Mouse (Mus musculus) cerebellum, adult 18-20 months (tissue): ENCODE data around the gene Stac3.

Experiments
- DNase-seq, 2 experiments: peaks; one replicate each; pipeline ENCODE4 v3.0.0; 2021

The Stac3 gene

DNA sequence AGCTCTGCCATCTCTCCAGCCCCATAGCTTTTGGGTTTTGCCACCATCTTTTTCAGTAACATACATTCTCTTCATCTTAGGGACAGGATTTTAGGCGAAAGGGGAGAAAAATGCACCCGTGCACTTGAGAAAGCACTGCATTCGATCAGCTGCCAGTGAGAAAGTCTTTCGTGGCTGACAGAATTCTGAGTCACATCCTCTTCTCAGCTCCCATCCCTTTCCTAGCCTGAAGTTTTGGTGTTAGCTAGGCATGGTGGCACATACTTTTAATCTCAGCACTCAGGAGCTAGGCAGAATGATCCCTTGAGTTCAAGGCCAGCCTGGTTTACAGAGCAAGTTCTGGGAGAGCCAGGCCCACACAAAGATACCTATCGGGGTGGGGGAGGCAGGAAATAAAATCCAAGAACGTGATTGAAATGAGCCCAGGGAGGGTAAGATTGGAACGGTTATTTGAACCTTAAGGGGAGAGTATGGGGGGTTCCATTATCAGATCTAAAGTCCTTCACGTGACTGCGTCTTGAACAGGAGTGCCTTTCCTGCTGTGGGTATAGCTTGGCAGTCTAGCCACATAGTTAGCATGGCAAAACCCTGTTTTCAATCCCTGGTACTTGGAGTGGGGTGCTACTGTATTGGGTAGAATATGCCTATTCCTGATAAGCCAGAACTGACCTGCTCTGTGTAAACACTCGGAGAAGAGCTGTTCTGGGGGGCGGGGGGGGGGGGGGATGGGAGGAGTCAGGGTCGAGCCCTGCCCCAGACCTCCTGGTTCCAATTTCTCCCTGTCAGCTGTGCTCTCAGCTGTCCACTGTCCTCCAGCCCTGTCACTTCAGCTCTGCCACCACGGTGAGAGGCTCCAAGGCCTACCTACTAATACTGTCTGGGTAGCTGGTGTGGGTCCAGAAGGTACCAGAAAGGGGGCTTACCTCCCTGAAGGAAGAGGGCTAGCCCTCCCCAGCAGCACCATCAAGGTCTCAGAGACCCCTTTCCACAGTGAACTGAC is at the start of gene Stac3:
Gene Stac3, plus strand, starts transcription at position 793 of the 1,000 bp plus-strand sequence.
- DNase-seq = no peak

- DNase-seq = no peak
These were observed 47.8 kb upstream of the Stac3 start for GRCm38 (mm10) chr10:127453701-127454100.

DNA sequence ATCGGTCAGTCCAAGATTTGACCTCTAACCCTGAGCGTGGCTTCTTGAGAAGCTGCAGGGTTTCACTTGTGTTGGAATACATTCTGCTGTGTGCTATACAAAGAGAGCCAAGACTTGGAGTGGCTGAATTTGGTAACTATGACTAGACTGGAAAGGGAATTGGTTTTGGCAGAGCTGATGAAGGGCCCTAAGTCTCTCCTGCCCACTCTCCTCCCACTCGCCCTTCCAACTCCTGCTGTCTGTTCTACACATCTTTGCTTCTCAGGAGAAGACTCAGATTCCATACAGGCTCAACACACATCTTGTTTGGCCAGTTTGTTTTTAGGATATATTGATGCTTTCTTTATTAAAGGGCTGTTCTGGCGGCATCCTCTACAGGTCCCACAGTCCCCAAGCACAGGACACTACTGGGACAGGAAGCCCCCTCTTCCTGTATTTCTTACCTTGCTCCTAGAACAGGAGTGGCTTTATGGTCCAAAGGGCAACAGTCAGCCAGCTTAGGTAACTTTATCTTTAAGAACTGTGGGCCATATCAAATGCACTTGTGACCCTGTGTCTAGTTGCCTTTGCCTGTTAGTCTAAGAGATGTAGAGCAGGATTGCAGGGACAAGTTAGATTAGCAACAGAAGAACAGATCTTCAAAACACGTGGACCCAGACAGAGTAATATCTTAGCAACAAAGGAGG is 38.9 kb upstream of the Stac3 start:
- no peak for DNase-seq

- no peak for DNase-seq
These were observed 30.1 kb upstream of the Stac3 start for GRCm38 (mm10) chr10:127471281-127471988.

DNA sequence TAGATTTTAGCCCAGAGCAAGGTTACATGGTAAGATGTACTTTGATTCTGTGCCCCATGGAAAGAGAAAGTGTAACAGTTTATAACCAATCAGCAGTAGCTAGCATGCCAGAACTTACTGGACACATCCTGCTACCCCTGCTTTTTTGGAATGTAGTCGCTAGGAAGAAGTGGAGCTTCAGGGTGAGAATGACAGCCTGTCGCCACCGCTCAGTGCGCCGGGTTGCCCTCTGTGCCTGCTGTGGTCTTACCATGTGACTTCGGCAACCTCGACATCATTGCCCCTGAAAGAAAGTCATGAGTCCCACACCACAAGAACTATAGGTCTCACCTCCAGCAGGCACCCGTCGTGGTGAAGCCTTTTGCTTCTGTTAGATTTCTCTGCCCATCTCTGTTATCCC is 28.8 kb upstream of the Stac3 start:
- no peak for DNase-seq

DNA sequence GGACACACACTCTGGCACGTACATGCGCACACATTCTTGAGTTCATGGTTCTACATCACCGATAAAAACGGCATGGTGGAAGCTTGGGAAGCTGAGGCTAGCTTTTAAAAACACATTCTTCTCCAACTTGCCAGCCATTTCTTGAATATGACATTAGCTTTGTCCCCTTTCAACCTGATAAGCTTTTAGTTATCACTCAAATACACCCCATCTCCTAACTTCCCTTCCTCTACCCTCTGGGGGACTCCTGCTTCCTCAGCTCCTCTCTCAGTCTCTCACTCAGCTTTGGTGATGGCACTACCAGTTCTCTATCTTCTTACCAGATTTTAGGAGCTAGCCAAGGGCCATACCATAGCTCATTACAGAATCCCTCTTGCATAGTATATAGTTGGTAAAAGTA is 26.3 kb upstream of the Stac3 start:
- no peak for DNase-seq

GRCm38 (mm10) chr10:127476541-127476940 is 24.9 kb upstream of the Stac3 start:
- no peak for DNase-seq

DNA sequence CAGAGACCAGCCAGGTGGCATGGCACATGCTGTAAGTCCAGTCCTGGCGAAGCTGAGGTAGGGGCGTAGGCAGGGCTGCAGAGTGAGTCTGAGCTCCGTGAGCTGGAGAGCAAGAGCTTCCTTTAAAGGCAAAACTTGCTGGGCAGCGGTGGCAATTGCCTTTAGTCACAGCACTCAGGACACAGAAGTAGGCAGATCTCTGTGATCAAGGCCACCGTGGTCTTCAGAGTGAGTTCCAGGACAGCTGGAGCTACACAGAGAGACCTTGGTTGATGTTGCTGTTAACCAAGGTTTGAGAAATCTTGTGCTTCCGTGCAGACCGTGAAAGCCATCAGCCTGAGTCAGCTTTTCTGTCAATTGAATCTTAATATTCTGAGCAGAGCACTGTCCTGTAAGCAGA is 24.2 kb upstream of the Stac3 start:
- no peak for DNase-seq

GRCm38 (mm10) chr10:127479131-127479530 is 22.4 kb upstream of the Stac3 start:
- DNase-seq = peak; percentile 63 to 73

- DNase-seq = no peak
These were observed 20.4 kb upstream of the Stac3 start for GRCm38 (mm10) chr10:127480833-127481813.

DNA sequence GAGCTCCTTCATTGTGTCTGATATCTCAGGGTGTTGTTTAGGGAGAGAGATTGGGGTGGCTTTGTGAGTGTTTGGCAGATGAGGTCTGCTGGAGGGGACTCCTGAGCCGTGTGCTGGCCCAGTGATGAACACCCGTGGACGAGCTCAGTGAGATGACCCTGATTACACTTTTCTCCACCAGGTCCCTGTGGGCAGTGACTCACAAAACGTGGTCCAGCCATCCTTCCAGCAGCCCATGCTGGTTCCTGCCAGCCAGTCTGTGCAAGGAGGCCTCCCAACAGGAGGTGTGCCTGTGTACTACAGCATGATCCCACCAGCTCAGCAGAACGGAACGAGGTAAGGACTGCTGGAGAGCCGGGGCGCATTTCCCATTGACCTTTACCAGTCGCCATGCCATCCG is 16.3 kb upstream of the Stac3 start:
- DNase-seq = no peak

DNA sequence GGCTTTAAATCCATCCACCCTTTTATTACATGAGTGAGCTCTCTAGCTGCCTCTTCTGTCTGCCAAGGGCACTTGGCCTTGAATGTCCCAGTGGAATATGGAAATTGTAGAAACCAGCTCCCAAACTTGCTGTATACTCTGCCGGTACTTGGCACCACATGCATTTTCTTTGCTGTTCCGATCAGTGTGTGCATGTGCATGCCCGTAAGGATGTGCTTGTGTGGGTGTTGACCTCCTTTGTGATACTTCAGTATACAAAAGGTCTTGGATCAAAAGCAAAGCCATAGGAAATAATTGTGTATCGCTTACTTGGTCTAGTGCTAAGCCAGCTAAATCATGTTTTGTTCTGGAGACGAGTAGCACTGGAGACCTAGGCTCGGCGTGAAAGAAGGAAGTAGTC is 12.6 kb upstream of the Stac3 start:
- DNase-seq = no peak

DNA sequence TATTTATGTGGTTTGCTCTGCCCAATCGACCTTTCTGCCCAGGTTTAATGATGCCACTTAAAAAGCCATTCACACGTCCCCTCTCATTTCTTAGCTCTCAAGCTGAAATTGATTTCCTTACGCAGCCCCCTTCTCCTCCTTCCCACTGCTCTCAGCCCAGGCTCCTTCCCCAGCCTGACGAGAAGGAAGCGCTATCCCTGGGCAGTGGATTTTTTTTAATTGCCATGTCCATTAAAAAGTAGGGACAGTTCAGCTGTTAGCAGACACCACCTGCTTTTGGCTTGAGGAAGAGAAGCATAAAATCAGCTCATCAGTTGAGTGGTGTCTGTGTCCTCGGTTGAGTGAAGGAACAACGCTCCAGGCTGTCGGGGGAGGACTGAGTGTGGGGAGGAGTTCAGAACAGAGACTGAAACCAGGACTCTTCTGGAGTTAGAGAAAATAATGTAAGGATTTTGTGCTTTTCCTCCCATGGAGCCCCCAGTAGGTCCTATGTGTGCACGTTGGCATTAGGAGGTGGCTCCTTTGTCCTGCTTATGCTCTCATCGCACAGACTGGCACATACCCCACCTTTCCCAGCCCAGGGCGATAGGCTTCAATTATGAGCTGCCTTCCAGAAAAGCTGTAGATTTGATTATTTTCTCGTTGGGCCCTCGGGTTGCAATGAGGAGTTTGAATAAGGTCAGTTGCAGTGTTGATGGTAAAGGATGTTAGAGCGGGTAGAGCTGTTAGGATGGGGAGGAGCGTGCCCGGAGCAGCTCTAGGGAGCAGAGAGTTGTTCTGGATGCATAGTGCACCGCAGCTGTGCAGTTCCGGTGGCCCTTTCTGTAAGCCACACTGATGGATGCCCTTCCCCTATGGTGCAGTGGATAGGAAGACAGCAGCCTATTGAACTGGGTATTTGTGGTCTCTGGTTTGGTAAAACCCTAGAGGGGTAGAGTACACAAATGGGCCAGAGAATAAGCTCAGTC is 11.0 kb upstream of the Stac3 start:
- DNase-seq = no peak

DNA sequence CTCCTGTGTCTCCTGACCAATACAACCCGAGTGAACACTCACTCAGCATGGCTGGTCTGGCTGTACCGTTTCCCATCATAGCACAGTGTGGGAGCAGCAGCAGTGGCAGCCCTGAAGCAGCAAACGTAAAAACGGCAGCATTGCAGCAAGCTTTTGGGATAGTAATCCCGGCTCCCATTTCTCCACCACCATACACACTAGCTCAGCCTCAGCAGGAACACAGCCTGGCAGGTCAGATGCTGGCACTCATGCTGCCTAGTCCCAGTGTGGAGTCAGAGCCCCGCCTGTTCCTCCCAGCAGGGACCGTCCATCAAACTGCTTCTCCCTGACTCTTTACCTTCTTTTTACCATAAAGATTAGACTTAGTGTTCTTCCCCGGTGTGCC is 10.4 kb upstream of the Stac3 start:
- peak; percentile 53 to 58 for DNase-seq

DNA sequence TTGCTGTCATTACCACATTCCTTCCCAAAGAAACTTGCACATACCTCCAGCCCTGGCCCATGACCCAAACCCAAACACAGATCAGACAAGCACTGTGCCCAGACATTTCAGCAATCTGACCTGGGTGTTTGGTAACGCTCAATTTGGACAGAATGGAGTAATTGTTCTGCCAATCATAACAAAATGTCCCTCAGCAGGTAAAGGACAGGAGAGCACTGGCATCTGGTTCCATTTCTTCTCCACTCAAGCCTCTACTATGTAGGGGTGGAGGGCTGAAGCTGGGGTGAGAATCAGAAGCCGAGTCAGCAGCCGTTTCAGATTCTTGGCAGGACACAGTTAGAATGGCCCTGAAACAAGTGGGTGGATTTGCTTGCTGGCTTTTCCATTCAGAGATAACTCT is 9.4 kb upstream of the Stac3 start:
- no peak for DNase-seq

DNA sequence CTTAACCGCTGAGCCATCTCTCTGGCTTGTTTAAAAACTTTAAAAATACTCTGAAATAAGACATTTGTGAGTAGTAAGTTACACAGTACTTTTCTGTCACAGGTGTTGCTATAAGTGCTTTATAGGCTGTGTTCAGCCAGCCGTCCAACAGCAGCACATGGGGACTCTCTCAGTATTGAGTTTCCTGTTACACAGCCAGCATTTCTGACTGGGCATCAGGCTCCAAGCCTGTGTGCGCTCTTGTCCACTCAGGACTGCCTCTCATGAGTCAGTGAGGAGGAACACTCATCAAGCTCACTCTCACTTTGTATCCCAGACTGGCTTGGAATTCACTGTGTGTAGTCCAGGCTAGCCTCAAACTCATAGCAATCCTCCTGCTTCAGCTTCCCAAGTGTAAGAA is 5.3 kb upstream of the Stac3 start:
- no peak for DNase-seq

- no peak for DNase-seq
These were observed 2.0 kb upstream of the Stac3 start for GRCm38 (mm10) chr10:127499516-127499915.

DNA sequence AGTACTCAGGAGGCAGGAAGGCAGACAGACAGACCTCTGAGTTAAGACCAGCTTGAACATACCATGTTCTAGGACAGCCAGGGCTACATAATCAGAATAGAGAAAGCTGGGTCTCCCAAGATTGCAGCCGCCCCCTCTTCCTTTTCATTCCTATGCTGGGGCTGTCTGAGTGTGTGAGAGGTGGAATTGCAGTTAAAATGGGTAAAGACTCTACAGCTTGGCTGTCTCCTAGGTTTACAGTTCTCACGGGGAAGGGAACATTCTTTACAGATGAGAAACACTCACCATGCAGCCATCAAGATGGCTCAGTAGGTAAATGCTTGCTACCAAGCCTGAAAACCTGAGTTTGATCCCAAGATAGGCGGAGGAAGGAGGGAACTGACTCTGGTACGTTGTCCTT is 1.4 kb upstream of the Stac3 start:
- no peak for DNase-seq

DNA sequence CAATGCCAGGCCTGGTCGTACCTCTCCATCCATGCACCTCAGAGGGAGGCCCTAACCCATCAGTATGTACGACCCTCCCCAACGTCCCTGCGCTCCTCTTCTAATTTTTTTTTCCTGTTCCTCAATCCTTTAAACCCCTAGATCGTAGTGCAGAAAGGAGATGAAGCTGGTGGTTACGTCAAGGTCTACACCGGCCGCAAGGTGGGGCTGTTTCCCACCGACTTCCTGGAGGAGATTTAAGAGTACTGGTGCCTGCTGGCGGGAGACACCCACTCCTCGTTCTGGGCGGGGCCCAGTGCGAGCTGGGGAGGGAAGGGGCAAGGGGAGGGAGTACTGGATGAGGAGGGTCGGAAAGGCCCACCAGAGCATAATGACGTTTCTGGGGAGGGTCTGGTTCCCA is 6.8 kb downstream of the Stac3 start:
- DNase-seq = peak; percentile 79 to 84

- DNase-seq = peak; percentile 95
These were observed 7.8 kb downstream of the Stac3 start for GRCm38 (mm10) chr10:127509051-127509836.
